Mouse (Mus musculus): ENCODE data around the gene Myo1d.

DNA sequence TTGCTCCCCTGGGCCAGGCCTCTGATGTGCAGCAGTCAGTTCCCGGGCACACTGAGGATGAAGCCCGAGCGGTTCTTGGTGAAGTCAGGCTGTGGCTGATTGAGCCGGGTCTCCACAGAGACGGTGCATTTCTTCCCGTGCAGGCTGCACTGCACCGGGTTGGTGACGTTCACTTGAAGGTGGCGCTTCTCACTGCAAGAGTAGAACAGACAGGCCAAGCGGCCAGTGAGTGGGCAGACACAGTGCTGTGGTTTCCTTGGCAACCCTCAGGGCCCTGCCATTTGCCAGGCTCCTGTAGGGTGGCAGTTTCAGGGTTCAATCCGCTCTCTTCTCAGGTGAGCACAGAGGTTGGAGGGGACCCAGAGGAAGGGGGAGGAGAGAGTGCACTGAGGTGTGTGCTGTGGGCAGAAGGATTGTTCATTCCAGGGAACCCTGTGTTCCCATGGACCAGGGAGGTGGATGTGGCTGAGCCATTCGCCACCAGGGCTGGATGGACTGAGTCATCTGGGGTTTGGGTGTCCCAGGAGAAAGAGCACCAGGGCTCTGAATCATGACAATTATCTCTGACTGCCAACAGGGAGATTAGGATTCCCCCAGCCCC lies 295.5 kb downstream of the Myo1d start:
- TF ChIP-seq CTCF (IDR thresholded peaks at IDR 0.05; ENCODE audit: low read depth) = no peak
- TF ChIP-seq EP300 (IDR thresholded peaks at IDR 0.05; ENCODE audit: low read depth) = no peak

Measured in liver, embryonic 14.5 days (tissue).